Mouse (Mus musculus): ENCODE data around the gene Ube2i.

- TF ChIP-seq POLR2A (IDR thresholded peaks at IDR 0.05; ENCODE audit: control insufficient read depth, low read depth, low read length), result no peak
- TF ChIP-seq CTCF (IDR thresholded peaks at IDR 0.05; ENCODE audit: control insufficient read depth, insufficient read depth, insufficient replicate concordance, low read depth, low read length), result no peak
Observed at GRCm38 (mm10) chr17:25215431-25215830, 59.0 kb downstream of the Ube2i start.

All from testis, adult 2 months (tissue).